Mouse (Mus musculus): Measurements from ENCODE around the gene Phf14.

DNA sequence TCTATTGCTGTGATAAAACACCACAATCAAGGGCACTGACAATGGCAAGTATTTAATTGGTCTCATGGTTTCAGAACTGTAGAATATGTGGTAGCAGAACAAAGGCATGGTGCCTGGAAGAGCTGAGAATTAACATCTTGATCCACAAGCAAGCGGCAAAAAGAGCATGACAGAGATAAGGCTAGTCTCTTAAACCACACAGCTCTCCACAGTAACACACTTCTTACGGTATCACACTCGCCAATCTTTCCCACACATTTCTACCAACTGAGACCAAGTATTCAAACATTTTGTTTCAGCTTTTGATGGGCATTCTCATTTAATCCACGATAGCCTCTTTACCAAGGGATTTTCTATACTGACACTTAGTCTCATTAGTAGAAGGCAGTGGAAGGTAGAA lies 171.7 kb downstream of the Phf14 start:
- TF ChIP-seq EP300 (IDR thresholded peaks at IDR 0.05; ENCODE audit: low read depth) (no peak), CTCF (IDR thresholded peaks at IDR 0.05; ENCODE audit: low read depth) (no peak)

Data from liver, postnatal 0 days (tissue).